Mouse (Mus musculus): ENCODE measurements around the gene Shld2.

Gene Shld2

DNA sequence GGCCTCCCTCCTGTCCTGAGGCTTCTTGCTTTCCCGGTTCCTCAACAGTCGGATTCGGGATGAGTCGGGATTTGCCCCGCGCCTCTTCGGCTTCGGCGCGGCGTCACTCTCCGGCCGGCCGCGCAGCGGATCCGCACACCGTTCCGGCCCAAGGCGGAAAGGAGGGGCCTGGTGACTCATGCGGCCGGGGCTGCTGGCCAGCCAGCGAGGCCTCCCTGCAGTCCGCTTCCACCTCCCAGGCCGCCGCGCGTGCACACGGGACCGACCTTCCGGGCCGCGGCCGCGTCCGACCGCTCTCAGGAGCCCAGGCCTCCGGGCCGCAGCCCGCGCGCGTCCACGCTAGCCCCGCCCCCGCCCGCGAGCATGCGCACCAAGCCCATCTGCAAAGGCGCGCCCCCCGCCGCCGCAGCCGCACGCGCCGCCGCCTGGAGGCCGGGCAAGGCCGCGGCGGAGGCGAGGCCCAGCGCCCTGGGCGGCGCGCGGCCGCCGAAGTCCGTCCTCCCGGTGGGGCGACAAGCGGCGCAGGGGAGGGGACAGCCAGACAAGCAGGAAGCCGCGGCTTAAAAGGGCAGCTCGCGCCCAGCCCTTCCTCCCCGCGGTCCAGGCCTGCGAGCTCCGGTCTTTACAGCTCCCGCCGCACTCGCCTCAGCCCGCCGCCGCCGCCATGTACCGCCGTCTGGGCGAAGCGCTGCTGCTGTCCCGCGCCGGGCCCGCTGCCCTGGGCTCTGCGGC is at the start of gene Shld2, which contains the start of gene Glud1:
TSS of gene Shld2 (minus strand) at position 260 of the 732 bp plus-strand sequence.
TSS of gene Glud1 (plus strand) at position 494 of the 732 bp plus-strand sequence.
- peak; percentile 98 for DNase-seq (ENCODE audit: low spot score)

DNA sequence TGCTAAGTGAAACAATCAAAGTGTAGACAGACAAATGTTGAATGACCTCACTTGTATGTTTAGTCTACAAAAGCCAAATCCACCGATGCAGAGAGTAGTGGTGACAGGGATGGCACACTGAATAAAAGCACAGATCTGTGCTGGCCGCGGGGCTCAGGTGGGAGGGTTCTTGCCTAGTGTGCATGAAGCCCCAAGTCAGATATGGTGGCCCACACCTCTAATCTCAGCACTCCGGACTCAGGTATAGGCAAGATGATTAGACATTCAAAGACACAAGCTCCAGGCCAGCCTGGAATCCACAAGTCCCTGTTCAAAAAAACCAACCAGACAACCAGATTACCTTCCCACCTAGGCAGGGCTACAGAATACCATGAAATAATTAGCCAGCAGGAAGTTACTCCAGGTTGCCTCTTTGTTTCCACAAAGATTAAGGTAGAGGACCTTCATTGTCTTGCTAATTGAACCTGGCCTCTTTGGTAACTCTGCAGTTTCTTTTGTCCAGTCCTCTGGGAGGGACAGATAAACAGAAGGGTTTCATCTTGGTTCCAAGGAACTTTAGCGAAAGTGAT is 49.5 kb upstream of the Shld2 start:
- no peak for DNase-seq (ENCODE audit: low spot score)

DNA sequence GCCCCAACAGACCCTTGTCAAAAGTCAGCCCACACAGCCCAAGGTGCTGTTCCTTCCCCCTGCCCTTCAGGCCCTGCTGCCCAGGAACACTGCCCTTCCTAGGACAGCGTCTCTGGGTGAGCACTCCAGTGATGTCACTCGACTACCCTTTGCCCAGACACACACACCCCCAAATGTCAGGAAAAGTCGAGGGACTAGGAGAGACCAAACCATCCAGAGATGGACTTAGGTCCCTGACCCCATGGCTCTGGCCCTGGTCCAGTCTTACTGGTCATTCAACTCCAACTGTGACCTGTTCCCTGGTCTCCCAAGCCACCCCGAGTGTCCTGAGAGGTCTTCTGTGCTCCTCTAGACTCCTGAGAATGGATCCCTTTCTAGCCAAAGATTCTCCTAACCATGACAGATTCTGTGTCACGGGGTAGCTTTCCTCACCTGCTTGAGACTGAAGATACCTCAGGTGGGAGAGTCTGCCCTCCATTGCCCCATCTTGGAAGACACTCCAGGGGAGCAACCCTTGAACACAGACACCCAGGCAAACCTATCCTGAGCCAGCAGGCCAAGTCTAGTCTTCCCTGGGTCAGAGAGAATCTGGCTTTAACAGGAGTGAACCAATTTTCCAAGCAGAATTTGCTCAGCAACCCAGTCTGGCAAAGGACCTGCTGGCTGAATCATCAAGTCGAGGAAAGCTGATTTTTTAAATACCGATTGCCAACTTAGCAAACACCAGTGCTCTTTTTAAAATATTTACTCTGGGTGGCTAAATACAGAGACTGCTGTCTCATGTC is 47.6 kb upstream of the Shld2 start:
- DNase-seq (ENCODE audit: low spot score) = no peak

DNA sequence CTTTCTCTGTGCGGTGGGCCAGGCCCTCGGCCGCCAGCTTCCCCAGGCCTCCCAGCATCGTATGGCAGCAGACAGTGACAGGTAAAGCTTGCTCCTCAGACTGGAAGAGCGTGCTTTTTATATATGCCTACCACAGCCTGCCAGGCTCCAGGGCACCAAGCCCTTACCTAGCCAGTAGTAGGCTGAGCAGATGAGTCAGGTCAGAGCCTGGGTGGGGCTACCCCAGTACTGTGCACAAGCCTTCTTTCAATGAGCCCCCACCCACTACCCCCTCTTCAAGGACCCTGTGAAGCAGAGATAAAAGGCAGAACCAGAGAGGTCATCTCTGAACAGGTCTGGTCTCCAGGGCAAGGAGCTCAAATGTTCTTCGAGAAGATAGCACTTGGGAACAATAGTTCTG is 45.0 kb upstream of the Shld2 start, which contains the start of gene Fam25c:
TSS of gene Fam25c (minus strand) at position 133 of the 400 bp plus-strand sequence.
- DNase-seq (ENCODE audit: low spot score) = no peak

DNA sequence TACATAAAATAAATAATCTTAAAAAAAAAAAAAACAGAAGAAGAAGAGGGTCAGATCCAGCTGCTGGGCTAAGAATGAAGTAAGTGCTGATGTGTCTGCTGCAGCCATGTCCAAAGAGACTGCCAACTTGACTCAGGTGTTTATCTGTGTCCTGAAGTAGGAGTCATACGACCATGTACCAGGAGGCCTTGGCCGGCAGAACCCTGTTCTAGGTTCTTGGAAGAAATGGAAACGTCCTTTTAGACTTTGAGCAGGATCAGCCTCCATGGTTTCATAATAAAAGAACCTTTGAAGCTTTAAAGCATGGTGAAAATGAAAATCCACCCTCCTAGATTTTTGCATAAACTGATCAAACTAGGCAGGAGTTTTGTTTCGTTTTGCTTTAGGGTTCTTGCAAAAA is 44.2 kb upstream of the Shld2 start:
- DNase-seq (ENCODE audit: low spot score) = no peak

DNA sequence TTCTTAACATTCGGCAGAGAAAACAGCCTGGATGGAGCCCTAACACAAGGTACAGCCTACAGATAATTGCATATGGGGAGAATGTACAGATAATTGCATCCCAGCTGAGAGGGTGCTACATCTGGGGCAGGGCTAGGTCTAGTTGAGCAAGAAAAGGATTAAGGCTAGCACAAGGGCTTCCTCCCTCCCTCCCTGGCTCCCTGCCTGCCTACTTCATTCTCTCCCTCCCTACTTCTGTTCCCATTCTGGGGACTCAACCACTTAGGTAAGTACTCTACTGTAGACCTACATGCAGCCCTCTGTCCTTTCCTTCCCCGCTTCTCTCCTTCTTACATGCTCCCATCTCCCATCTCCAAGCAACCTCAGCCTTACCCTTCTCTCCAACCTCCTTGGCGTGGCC is 43.0 kb upstream of the Shld2 start:
- no peak for DNase-seq (ENCODE audit: low spot score)

DNA sequence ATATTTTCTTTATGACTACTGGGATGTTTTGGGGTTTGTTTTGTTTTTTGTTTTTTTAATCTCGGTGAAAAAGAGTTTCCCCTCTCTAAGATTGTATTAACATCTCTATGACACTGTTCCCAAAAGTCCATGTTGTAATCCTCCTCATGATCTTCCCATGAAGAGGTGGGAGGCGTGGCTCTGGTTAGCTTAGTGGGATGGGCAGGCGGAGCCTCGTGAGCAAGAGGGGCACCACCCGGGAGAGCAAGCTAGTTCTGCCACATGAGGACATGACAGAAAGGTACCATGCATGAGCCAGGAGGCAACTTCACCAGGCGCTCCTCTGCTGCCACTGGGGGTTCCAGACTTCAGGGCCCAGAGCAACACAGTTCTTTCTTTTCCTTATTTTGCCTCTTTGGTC is 42.2 kb upstream of the Shld2 start:
- no peak for DNase-seq (ENCODE audit: low spot score)

DNA sequence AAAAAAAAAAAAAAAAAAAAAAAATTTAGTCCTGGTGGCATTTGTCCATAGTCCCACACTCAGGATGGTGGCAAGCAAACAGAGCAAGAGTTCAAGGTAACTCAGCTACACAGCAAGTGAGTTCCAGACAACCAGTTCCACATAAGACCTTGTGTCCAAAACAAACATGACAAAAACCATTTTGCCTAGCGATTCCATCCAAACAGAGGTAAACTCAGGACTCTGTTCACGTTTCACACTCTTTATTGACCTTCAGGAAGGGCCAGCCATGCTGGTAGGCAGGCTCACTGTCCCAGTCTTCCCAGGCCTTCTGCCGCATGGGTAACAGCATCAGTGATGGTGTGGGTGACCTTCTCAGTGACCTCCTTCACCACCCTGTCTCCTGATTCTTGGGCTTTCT is 41.4 kb upstream of the Shld2 start:
- DNase-seq (ENCODE audit: low spot score) = no peak

DNA sequence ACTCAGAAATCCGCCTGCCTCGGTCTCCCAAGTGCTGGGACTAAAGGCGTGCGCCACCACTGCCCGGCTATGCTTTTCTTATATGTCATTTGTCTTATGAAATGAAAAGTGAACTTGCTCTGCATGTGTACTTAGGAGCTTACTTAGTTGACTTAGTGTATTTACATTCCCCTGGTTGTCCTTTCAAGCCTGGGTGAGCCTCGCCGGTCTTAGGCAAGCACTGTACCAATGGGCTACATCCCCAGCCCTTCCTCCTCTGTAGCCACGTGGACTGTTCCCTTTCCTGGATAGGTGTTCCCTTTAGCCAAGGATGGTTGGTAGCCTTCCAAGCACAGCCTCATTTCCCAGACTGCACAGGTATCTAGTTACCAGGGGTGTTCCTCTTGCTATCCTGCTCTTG is 38.7 kb upstream of the Shld2 start:
- no peak for DNase-seq (ENCODE audit: low spot score)

DNA sequence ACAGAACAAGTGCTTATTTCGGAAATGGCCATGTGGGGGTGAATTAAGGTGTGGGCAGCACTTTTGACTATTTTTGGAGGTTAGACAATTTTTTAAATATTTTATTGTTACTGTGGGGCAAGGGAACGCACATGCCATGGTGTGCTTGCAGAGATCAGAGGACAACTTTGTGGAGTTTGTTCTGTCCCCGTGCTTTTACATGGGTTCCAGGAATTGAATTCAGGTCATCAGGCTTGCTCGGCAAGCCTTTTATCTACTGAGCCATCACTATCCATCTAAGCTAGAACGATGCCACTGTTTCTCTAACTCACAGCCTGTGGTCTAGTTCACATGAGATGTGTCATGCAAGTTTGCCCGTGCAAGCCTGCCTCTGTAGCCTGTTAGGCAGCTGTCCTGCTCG is 38.0 kb upstream of the Shld2 start:
- DNase-seq (ENCODE audit: low spot score) = no peak

DNA sequence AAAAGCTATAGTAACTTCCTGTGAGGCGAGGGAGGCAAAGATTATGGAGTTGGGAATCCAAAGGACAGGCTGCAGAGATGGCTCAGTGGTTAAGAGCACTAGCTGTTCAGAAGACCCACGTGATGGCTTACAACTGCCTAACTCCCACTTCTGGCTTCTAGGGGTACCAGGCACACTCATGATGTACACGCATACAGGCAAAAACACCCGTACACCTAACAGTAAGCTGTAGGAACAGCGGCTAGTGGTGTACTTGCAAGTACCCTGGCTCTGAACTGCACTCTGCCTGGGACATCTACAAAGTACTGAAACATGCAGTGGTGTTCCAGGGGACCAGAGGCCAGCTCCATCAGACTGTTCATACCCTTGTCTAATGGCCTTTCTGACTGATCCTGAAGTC is 36.8 kb upstream of the Shld2 start:
- DNase-seq (ENCODE audit: low spot score) = no peak

DNA sequence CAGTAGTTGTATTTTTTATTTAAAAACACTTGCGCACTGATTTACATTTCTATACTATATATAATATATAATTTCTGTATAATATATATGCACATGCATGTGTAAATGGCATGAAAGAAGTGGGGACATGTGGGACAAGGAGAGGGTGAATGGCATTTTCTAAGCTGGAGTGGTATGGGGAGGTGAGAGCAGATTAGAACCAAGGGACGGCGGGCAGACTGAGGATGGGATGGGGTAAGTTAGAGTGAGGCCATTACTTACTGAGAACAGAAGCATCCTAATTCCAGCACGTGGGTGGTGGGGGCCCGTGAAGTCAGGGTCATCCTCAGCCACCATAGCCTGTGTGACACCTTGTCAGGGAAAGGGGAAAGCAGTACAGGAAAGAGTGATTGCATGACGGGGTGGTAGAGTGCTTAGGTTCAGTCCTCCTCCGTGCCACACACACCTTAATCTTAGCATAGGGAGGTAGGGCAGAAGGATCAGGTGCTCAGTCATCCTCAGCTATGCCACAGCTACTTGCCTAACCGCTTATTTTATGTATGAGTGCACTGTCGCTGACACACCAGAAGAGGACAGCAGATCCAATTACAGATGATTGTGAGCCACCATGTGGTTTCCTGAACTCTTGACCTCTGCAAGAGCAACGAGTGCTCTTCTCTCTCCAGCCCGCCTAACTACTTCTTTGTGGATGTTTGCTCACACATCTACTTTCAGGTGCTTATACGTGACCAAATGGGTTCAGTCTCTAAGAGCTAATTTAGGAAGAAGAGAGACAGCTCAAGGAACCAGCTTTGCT is 35.7 kb upstream of the Shld2 start:
- DNase-seq (ENCODE audit: low spot score) = no peak

DNA sequence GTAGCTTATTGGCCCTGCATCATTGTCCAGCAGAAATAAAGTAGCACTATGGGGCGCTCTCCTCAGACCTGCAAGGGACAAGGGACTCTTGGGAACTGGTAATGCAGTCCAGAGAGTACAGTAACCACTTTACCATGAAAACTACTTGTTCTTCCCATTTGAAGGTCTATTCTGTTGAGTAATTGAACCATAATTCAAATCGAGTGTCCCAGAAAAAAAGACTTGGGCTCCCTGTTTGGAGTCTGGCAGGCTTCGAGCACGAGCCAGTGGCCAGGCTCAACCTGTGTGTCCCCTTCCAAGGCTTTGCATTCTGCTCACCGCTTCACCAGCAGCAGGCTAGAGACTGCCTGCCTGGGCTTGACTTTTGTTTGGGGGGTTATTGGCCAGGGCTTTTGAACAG is 34.1 kb upstream of the Shld2 start:
- DNase-seq (ENCODE audit: low spot score) = no peak

DNA sequence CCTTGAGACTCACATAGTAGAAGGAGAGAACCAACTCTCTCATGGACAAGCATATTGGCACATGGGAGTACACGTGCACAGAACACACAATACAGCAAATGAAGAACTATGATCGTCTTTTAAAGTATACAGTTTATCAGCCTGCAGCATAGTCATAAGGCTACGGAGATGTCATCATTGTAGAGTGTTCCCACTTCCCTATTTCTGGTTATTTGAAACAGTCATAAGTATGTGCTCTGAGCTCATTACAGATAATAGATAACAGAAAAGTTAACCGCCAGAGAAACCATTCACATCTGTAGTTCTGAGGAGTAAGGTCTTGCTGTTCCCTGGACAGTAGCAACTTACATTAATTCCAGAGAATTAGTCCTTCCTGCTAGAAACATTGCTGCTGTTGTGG is 32.8 kb upstream of the Shld2 start:
- no peak for DNase-seq (ENCODE audit: low spot score)

DNA sequence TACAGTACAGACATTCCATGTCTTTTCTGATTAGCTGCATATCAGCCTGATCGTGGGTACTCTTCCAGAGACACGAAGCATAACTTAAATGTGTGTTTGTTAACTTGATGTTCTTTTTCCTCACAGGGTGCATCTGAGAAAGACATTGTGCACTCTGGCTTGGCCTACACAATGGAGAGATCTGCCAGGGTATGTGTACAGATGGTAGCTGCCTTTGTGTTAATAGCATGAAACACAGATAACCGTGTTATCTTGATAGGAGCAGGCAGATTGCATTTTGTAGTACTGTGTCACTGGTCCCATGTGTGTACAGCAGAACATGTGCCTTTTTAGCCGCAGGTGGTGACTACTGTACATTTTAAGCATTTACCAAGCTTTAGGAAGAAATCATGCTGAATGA is 31.7 kb upstream of the Shld2 start:
- DNase-seq (ENCODE audit: low spot score) = no peak

DNA sequence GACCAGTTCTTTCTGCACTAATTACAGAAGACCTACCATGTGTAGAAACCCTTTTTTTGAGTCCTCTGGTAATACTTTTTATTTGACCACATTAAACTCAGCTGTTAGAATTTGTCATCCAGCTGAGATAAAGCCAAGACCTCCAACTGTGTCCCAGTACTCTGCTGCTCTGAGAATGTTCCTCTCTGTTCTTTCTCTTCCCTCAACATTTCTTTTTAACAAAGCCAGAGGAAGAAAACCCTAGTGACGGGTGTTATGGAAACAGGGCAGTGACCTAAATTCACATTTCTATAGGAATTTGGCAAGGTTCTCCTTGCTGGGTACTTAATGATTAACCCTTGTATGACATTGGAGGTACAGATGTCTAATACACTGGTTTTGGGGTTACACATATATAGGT is 29.2 kb upstream of the Shld2 start:
- no peak for DNase-seq (ENCODE audit: low spot score)

DNA sequence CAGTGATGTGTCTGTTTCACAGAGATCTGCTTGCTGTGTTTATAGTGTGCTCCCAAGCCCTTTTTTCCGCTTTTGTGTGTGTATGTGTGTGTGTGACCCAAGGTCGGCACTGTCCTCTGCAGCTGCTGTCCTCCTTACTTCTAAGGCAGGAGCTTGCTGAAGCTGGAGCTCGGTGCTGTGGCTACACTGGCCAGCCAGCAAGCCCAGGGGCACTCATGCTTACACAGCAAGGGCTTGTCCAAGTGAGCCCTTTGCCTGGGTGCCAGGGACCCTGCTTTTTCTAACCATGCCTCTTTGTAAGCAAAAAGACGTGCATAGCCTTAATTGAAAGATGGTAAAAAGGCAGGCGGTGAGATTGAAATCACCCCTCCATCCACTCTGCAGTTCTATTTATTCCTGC is 22.2 kb upstream of the Shld2 start:
- no peak for DNase-seq (ENCODE audit: low spot score)

DNA sequence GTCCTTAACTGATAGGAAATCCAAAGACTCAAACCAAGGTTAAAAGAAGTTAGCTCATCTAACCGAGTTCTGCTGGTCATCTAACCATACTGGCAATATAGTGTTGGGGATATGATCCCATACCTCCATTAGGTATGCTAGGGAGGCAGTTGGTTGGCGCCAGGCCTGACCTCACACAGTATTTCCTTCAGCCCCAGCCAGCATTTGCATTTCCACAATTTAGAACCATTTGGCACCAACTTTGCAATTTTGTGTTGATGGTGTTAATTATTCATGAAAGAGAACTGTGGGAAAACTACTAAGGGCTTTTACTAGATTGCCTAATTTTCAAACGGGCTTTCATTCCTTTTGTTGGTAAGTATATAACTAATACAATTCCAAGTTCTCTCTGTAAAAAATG is 21.6 kb upstream of the Shld2 start:
- DNase-seq (ENCODE audit: low spot score) = no peak

DNA sequence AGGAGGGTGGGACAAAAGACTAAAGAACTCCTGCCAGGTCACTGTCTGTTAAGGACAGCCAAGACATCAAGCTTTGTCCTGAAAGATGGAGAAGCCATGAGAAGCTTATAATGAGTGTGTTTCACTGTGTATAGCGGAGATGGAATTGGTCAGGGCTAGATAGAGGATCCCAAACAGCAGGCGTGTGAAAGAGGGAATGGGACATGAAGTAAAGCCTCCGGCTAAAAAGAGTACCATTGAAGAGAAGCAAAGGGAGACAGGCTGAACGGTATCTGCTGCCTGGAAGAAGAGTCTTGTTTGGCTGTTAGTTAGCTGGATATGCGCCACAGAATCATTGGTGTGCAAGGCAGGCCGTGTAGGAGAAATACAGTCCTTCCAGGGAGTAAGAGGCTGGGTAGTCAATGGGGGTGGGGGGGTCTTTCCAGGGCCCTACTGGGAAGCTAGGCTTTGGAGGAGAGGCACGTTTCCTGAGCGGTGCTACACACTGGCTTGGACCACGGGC is 20.4 kb upstream of the Shld2 start:
- no peak for DNase-seq (ENCODE audit: low spot score)

DNA sequence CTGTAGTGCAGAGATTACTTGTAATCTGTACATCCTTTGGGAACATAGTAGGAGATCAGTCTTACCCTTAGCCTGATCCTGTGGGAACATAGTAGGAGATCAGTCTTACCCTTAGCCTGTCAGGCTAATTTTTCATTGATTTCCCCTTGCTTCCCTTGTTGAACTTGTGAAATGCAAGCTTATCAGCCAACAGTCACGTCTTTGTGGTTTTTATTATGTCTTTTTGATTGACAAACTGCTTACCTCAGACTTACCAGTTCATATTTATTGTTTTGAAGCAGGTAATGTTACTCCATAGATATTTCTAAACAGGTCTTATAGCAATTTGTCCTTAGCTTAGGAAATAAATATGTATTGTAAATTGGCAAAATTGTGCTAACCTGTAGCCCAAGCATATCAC is 17.3 kb upstream of the Shld2 start:
- DNase-seq (ENCODE audit: low spot score) = no peak

DNA sequence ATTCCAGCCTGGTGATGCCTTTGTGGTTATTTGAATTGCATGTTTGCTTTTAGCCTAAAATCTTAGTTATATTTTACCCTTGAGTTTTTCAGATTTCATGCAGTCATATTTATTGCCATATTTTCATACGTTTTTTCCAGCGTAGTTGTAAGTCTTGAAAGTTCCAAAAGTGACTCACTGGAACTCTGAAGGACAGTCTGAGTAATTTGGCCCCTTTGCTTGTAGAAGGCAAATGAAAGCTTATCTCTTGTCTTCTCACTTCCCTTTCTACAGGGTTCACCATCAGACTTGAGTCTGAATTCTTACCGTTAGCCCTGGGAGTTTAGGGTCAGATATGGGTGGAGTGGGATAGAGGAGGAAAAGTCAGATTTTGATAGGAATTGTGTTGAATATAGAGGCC is 16.3 kb upstream of the Shld2 start:
- DNase-seq (ENCODE audit: low spot score) = no peak

DNA sequence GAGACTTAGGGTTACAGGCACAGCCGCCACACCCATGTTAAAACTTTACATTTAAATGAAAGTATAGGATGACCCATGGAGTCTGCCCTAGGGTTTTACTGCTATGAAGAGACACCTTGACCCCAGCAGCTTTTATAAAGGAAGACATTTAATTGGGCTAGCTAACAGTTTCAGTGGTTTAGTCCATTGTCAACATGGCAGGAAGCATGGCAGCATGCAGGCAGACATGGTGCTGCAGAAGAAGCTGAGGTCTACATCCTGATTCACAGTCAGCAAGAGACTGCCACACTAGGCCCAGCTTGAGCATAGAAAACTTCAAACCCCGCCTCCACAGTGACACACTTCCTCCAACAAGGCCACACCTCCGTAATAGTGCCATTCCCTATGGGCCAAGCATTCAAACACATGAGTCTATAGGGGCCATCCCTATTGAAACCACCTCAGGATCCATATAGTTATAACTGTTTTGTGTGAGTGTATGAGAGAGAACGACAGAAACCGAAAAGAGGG is 13.3 kb upstream of the Shld2 start:
- DNase-seq (ENCODE audit: low spot score) = no peak

Measured in ovary, postnatal 36 days (tissue).